Mouse (Mus musculus): ENCODE results near the gene Brdt.
A peak's percentile ranks its signal among the peaks of the same experiment; 100 is the strongest.

GRCm38 (mm10) chr5:107287254-107287907, 43.6 kb upstream of the Brdt start:
- peak; percentile 88 for TF ChIP-seq CTCF (IDR thresholded peaks at IDR 0.05)
- no peak for TF ChIP-seq POLR2A (IDR thresholded peaks at IDR 0.05; ENCODE audit: insufficient read depth, low read depth, low read length)

Data from heart, adult 2 months (tissue).